Mouse (Mus musculus) liver, adult (tissue): ENCODE results near the gene 5730522E02Rik.

Experiments used
- GATA4 ChIP-seq: IDR thresholded peaks from 2 replicates; pipeline ENCODE4 v1.6.1; 2014; ENCODE audit warnings: mild to moderate bottlenecking, low read length; ENCODE audit not compliant: insufficient replicate concordance

The 5730522E02Rik gene

GRCm38 (mm10) chr11:25606886-25607285, 603.7 kb downstream of the 5730522E02Rik start:
- no peak for TF ChIP-seq GATA4

- no peak for TF ChIP-seq GATA4
Measured at GRCm38 (mm10) chr11:25600030-25600429, 610.5 kb downstream of the 5730522E02Rik start.

GRCm38 (mm10) chr11:25595303-25595702, 615.3 kb downstream of the 5730522E02Rik start:
- no peak for TF ChIP-seq GATA4

- TF ChIP-seq GATA4: no peak
Measured at GRCm38 (mm10) chr11:25594780-25595179, 615.8 kb downstream of the 5730522E02Rik start.

- no peak for TF ChIP-seq GATA4
Measured at GRCm38 (mm10) chr11:25592268-25592667, 618.3 kb downstream of the 5730522E02Rik start.

- no peak for TF ChIP-seq GATA4
Measured at GRCm38 (mm10) chr11:25590215-25590614, 620.3 kb downstream of the 5730522E02Rik start.

GRCm38 (mm10) chr11:25589509-25589908, 621.1 kb downstream of the 5730522E02Rik start:
- no peak for TF ChIP-seq GATA4

GRCm38 (mm10) chr11:25574129-25574465, 636.5 kb downstream of the 5730522E02Rik start:
- no peak for TF ChIP-seq GATA4

GRCm38 (mm10) chr11:25573408-25574128, 637.0 kb downstream of the 5730522E02Rik start:
- TF ChIP-seq GATA4: no peak

- no peak for TF ChIP-seq GATA4
Measured at GRCm38 (mm10) chr11:25571396-25571795, 639.2 kb downstream of the 5730522E02Rik start.
